Mouse (Mus musculus) gastrocnemius, postnatal 10 days (tissue): Measurements from ENCODE around the gene AF067063. TPM values are rescaled to one million over a fixed set of nuclear protein-coding genes. Genes with fewer than 3 reads are reported as not detected.
A peak's percentile ranks its signal among the peaks of the same experiment; 100 is the strongest.
"Not testable (repeated sequence)": the region's sequence is repeated elsewhere in the genome, so short reads cannot be mapped to it uniquely, and the experiment has no call there.

ENCODE experiments used
- DNase-seq: peaks from one replicate; pipeline ENCODE4 v3.0.0; 2021; ENCODE audit warnings: mixed read lengths
- long read RNA-seq, 2 experiments: library from polyadenylated mRNA; stranded (forward); transcript quantifications; one replicate each; pipeline ENCODE4 v2.0.0; 2021
- total RNA-seq, 2 experiments: library from RNA; stranded (reverse); gene quantifications; 2 replicates each; pipeline ENCODE4 v1.2.3; 2021

The AF067063 gene
- not detected for total RNA-seq
- long read RNA-seq, experiment 1 = 0 reads
- long read RNA-seq, experiment 2 = 0 reads

DNA sequence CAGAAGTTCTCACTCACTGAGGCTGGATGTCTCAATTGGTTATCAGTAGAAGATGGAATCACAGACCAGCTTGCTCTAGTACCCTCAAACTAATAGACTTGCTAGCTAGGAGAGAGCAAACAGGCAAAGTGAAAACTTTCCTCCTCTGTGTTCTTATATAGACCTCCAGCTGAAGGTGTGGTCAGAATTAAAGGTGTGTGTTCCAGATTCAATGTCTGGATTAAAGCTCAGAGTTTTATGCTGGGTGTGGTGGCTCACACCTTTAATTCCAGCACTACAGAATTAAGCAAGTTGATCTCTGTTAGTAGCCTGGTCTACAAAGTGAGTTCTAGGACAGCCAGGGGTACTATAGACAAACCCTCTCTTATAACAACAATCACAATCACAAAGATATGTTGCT, at the start of gene AF067063:
TSS of gene AF067063 (minus strand) at position 101 of the 400 bp plus-strand sequence.
- not testable (repeated sequence) for DNase-seq

GRCm38 (mm10) chr13:119864395-119864999, 34.5 kb upstream of the AF067063 start:
- DNase-seq = not testable (repeated sequence)

- DNase-seq = not testable (repeated sequence)
Measured at GRCm38 (mm10) chr13:119862399-119862798, 32.4 kb upstream of the AF067063 start.

DNA sequence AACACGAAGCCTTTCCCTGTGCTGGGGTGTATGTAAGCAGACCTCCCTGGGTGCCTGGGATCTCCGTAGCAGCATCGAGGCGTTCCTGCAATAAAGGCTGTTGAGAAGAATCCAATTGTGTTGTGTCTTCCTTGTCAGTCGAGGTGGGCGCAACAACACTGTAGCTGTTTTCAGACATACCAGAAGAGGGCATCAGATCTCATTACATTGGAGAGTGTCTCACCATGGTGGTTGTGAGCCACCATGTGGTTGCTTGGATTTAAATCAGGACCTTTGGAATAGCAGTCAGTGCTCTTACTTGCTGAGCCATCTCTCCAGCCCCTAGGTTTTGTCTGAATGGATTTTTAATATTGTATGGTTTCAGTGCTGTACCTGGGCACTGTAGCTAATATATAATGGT, 10.0 kb upstream of the AF067063 start:
- DNase-seq = not testable (repeated sequence)

DNA sequence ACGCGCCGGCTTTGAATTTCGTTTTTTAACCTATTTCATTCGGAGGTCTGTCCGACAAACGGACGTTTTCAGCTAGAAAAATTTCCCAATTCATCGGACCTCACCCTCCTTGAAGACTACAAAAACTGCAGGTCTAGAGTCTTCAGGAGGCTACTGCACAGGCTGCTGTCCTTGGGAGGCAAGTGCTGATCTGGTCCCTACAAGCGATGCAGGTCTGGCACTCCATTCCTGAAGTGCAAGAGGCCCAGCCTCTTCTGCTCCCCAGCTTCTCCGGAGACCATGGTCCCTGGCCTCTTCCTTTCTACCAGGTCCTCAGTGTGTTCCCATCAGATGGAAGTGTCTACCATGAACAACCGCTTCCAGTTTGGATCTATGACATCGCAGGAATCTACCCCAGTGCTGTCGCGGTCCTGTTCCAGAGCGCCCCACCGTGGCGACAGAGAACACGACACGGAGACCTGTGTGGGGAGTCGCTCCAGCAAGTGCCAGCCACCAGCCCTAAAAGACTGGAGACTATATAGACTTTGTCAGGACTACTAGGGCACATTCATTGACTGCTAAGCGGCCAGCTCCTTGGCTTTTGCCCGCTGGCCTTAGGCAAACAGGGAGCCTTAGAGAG, 7.8 kb upstream of the AF067063 start:
- peak; percentile 20 for DNase-seq

- peak; percentile 3 for DNase-seq
Measured at GRCm38 (mm10) chr13:119836324-119836811, 6.4 kb upstream of the AF067063 start.

DNA sequence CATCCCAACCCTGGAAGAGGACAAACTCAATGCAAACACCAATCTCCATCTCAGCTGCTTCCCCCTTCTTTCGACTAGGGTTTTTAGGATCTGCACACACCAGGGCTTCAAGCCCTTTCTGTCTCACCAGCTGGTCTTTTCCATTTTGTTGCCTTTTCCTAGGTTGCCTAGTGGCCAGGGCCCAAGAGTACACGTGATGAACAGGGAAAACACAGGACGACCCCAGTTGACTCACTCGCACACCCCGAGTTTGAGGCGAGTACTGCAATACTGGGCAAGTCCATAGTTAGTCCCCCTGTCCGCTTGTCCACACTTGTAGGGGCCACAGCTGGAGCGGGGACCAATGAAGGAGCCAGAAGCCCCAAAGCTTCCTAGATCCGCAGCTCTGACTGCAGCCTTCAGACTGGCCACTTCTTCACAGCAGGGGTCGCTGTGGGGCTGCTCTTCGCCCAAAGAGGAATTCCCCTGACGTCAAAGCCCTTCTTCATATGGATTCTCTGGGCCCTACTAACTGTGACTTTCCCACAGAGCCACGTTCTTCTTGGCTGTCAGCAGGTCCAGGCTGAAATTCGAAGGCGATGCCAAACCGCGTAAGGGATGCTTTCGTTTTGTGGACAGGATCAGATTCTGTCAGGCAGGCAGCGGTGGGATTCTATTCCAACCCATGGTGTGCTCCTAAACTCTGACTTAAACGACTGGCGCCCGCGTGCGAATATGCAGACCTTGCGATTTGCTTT, 5.5 kb upstream of the AF067063 start, which contains the start of gene D13Ertd608e:
TSS of gene D13Ertd608e (plus strand) at position 687 of the 737 bp plus-strand sequence.
- DNase-seq = peak; percentile 36

DNA sequence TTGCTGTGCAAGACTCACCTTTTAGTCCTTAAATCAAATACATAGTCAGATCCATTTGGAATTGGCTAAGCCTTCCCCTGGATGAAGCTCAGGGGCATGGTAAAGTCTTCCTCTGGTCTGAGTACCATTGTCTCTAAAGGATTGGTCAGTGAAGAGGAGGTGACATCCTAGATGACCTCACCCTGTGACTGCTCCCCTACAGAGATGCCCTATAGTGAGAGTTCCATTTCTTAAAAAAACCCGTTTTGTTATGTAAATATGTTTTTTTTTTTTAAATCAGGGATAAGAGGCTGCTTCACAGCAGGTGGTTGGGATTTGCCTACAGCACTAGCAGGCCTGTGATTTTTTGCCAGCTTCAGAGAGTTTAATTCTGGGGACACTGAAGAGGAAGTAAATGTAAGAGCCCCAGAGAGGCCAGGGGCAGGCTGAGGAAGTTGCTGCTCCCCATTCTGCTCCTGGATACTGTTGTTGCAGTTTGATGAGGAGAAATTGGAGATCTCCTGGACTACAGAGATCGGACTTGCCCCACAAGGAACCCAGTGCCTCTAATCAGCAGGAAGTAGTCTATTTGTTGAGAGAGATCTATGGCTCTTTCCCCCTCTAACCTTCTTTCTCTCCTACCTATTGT, 12.3 kb downstream of the AF067063 start:
- DNase-seq = no peak

DNA sequence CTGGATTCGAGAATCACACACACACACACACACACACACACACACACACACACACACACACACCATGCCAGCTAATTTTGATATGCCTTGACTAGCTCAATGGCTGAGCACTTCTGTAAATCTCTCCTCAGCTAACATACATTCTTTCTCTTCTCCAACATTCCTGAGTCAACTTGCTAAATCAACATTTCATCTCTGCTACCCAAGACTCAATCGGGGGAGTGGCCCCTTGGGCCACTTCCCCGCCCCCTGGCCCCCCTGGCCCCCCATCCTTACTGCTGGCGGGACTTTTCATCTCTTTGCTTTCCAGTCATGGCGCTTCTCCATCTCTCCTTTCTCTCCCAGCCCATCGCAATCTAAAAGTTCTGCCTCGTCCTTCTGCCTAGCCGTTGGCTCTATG, 13.2 kb downstream of the AF067063 start:
- DNase-seq = no peak

- peak; percentile 40 for DNase-seq
Measured at GRCm38 (mm10) chr13:119810031-119810430, 20.0 kb downstream of the AF067063 start.

DNA sequence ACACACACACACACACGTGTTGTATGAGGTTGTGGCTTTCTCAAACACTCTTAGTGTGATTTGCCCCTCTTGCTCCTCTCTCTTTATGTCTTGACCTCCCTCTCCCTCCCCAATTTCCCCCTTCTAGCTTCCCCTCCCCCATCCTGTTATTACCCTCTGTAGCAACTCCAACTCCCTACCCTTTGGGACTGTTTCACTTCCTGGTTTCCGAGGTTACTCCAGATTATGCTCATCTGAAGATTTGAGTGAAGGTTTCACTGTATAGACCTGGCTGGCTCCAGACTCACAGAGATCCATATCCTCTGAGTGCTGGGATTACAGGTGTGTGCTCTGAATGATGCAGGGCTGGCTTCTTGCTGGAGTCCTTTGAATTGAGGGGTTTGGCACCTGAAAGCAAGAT, 21.1 kb downstream of the AF067063 start:
- no peak for DNase-seq

- no peak for DNase-seq
Measured at GRCm38 (mm10) chr13:119797656-119798055, 32.4 kb downstream of the AF067063 start.

- DNase-seq = no peak
Measured at GRCm38 (mm10) chr13:119792791-119793404, 37.1 kb downstream of the AF067063 start.

GRCm38 (mm10) chr13:119791580-119792135, 38.4 kb downstream of the AF067063 start:
- DNase-seq = no peak

DNA sequence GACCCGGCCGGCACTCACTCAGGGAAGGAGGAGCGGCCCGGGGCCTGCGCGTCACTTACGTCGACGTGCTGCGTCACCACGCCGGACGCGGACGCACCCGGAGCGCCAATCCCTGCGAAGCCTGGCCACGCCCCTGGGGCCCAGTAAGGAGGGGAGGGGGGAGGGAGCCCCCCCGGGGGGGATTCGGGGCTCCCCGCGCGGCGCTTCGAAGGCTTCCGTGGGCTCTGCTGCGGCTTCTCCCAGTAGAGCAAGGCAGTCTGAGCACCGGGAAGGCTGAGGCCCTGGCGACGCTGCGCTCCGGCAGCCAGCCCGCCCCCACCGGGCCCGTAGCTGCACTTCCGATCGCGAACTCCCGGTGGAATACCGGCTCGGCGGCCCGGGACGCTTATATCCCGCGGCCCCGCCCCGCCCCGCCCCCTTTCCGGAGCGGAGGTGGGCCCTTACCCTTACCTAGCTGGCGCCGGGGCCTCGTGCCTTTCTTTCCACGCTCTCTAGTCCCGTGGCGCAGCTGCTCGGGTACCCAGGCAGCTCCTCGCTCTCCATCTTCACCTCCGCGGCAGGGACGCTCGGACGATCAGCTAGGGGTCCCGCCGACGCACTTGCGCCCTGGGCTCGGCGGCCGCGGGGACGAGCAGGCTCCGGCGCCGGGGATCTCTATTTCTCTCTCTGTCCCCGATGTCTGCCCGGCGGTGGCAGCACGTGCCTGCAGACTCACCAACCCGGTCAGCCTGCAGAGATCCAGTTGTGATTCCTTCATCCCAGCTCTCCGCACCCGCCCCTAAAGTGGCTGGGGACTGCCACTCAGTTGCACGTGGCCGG, 39.0 kb downstream of the AF067063 start, which contains the start of gene Zfp131:
TSS of gene Zfp131 (minus strand) at position 129 of the 819 bp plus-strand sequence.
- peak; percentile 95 for DNase-seq

DNA sequence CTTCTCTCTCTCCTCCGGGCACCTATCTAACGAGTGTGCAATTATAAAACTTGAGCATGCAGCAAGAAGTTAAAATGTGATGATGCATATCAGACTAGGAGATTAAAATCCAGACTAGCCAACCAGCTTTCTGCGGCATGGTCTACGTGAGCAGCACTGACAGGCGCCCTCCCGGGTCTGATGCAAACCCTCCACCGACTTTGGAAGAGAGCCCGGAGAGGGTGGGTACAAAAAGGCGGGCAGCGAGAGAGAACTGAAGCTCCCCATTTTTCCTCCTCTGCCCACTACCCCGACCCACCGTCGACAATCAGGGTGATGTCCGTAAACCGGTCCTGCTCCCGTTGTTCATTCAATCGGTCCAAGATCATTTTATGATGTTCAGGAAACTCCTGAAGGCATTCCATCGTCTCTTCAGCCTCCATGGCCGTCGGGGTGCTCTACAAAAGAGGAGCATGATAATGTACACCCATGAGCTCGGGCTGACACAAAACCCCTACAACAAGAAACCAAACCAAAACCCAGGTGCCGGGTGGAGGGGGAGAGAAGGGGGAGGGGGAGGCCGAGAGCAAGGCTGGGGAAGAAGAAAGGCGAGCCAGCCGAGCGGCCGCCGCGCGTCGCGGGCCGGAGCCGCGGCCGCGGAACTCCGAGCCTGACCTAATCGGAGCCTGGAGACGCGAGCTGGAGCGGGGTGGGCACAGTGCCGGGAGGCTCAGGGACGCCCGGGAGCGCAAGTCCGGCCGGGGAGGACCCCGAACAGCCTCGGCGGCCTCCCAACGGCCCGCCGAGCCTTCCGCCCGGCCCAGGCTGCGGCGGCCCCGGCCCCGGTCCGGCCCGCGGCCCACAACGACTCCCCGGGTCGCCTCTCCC, 39.9 kb downstream of the AF067063 start:
- peak; percentile 87 for DNase-seq

GRCm38 (mm10) chr13:119783581-119783980, 46.4 kb downstream of the AF067063 start:
- DNase-seq = no peak
